28 mouse cellular contexts compared by ENCODE assay signal in the genomic region with DNA sequence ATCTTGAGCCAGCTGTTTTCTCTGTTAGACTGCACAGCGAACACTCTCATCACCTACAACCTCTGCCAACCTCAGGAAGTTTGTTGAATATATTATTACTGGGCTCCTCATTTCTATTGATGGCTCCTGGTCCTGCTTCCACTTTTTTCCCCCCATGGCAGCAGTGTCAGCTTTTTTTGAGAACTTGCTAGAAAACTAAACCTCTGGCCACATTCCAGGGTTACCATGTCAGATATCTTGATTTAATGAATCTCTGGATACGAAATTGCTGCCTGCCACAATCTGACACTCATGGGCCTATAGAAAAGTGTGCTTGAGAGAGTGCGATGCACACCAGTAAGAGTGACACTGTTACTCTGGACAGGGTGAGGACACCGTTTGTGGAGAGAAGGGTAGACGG.
"Had no signal": no experiment of that assay in that cellular context is flagged by ENCODE, and none has a peak within 500 bp of the region (broad histone marks: within the 10 kb centered on the region; RNA-seq: fewer than 3 reads in every experiment).

No protein-coding gene starts in this region.

- H3K27me3 ChIP-seq: heart, embryonic 13.5 days; heart, embryonic 15.5 days; hindbrain, embryonic 12.5 days; intestine, embryonic 15.5 days; limb, embryonic 12.5 days; liver, embryonic 13.5 days had no signal

- H3K9me3 ChIP-seq: heart, embryonic 13.5 days; heart, embryonic 15.5 days; hindbrain, embryonic 10.5 days; hindbrain, embryonic 12.5 days; intestine, embryonic 15.5 days; limb, embryonic 10.5 days; limb, embryonic 12.5 days; liver, embryonic 13.5 days had no signal

- H3K27ac ChIP-seq: gastrocnemius, adult 2 months; heart, adult 2 months; heart, embryonic 13.5 days; heart, embryonic 15.5 days; hindbrain, embryonic 10.5 days; hindbrain, embryonic 12.5 days; hindbrain, embryonic 14.5 days; intestine, embryonic 15.5 days; layer of hippocampus, adult 2 months; left cerebral cortex, adult 2 months; limb, embryonic 10.5 days; limb, embryonic 12.5 days; liver, embryonic 13.5 days had no signal

- H3K4me1 ChIP-seq: heart, embryonic 15.5 days; intestine, embryonic 15.5 days; liver, embryonic 13.5 days had no signal

- H3K36me3 ChIP-seq: heart, embryonic 13.5 days; heart, embryonic 15.5 days; hindbrain, embryonic 10.5 days; hindbrain, embryonic 12.5 days; intestine, embryonic 15.5 days; limb, embryonic 10.5 days; limb, embryonic 12.5 days; liver, embryonic 13.5 days had no signal

- H3K4me3 ChIP-seq: gastrocnemius, adult 2 months; heart, adult 2 months; heart, embryonic 13.5 days; heart, embryonic 15.5 days; hindbrain, embryonic 10.5 days; hindbrain, embryonic 12.5 days; intestine, embryonic 15.5 days; layer of hippocampus, adult 2 months; left cerebral cortex, adult 2 months; limb, embryonic 10.5 days; limb, embryonic 12.5 days; liver, embryonic 13.5 days had no signal

- H3K9ac ChIP-seq: heart, embryonic 13.5 days; heart, embryonic 15.5 days; hindbrain, embryonic 12.5 days; hindbrain, embryonic 14.5 days; intestine, embryonic 15.5 days; limb, embryonic 12.5 days; liver, embryonic 13.5 days had no signal

- DNase-seq: gastrocnemius, adult 2 months; gastrocnemius, postnatal 10 days; gastrocnemius, postnatal 25 days; heart, adult 2 months; heart, postnatal 14 days; heart, postnatal 4 days; kidney, adult 18-20 months; kidney, adult 8-10 months; kidney, postnatal 10 days; kidney, postnatal 25 days; kidney, postnatal 4 days; liver; liver, embryonic 13.5 days had no signal

- H3K4me2 ChIP-seq: heart, embryonic 11.5 days; heart, embryonic 13.5 days; heart, embryonic 15.5 days; hindbrain, embryonic 12.5 days; hindbrain, embryonic 14.5 days; intestine, embryonic 15.5 days; limb, embryonic 12.5 days; liver, embryonic 11.5 days; liver, embryonic 13.5 days had no signal

- ATAC-seq: hindbrain, embryonic 16.5 days; inflammation-experienced regulatory T-cells, adult 6 months; intestine, embryonic 15.5 days; intestine, postnatal 0 days had no signal
